Mouse (Mus musculus) retina, embryonic 14.5 days (tissue): ENCODE measurements around the gene Abcc4.

ENCODE experiments used
- DNase-seq: peaks from one replicate; pipeline ENCODE4 v3.0.0-alpha.2; 2015; ENCODE audit warnings: low spot score

The Abcc4 gene

DNA sequence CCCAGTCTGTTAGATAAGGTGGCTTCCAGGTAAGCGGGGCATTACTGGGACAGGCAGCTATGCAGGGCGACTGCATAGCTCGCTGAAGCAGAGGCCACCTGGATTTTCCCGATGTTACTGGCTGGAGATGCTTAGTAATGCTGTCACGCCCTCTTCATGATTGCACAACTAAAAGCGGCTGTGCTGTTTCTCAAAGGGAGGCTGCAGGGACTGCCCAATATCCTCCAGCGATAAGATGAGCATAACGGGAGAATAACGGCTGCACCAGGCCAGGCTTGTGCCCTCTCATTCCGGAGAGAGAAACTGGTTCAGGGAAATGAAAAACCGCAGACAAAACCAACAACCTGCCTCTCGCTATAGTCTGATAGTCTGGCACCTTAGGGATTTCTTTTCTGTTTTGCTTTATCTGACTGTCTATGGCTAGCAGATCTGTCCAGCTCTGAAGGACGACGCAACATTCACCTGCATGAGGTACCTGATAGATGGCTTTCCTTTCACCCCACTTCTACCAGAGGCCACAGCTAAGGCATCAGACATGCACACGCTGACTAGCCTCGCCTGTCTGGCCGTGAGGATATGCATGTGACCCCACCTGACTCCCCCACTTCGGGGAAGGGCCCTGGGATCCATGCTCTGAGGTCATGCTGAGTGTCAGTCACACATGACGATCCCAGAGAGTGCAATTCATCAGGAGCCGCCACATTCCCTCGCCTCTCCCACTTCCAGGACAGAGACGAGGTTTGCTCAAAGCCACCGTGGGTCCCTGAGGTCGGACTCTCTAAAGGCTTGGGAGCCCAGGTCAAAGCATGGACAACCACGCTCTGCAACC is 67.4 kb downstream of the Abcc4 start:
- no peak for DNase-seq

GRCm38 (mm10) chr14:118635493-118636183 is 70.4 kb downstream of the Abcc4 start:
- no peak for DNase-seq

DNA sequence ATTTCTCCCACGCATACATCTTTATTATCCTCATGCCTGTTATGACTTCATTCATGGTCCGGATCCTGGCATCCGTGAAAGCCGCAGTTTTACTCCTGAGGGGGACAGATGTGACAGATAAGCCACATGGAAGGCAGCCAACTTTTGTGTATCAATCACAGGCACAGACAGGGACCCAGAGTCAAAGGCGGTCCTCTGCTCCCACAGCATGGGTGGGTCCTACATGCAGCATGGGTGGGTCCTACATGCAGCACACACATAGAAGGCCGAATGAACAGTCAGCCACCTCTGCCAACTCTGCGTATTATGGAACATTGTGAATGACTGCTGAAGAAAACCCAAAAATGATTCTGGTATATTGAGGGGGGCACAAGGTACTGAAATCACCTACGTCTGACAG is 76.4 kb downstream of the Abcc4 start:
- DNase-seq: no peak

DNA sequence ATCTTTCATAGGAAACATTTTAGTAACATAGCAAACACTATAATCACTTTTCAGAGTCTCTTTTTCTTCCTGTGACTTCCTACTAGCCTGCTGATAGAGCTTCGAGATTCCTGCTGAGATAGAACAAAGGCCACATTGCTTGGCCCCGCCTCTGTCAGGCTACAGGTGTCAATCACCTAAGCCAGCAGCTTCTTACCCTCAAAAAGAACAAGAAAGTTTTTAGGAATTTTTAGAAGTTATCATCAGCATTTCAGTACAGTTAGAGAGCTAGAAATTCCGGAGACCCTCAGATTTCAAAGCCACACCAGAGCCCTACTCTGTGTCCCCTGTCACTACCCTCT is 84.6 kb downstream of the Abcc4 start:
- DNase-seq: no peak

DNA sequence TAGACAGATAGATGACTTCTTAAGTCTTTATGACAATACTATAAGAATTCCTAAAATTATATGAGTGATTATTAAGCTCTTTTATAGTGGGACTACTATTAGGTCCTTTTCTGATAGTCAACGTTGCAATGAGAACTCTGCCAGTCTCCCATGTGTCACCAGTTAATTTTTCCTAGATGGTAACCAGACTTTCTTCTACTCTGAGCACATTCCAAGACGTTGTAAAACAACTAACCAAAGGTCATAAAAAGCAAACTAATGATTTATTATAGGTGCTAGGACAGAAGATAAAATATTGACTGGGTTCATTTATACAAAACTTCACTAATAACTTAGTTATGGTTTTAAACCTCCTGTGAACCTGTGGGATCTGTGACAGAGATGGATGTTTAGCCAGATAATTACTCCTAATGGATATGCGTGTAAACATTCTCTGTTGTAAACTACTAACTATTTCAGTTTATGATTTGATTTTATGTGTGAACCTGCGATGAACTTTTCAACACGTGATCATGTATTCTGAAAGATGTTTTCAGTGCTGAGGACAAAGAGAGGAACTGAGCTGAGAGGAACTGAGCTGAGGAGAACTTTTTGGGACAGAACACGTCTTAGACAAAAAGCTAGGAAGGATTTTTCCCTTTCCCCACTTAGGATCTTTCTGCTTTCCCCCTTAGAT is 85.1 kb downstream of the Abcc4 start:
- no peak for DNase-seq

DNA sequence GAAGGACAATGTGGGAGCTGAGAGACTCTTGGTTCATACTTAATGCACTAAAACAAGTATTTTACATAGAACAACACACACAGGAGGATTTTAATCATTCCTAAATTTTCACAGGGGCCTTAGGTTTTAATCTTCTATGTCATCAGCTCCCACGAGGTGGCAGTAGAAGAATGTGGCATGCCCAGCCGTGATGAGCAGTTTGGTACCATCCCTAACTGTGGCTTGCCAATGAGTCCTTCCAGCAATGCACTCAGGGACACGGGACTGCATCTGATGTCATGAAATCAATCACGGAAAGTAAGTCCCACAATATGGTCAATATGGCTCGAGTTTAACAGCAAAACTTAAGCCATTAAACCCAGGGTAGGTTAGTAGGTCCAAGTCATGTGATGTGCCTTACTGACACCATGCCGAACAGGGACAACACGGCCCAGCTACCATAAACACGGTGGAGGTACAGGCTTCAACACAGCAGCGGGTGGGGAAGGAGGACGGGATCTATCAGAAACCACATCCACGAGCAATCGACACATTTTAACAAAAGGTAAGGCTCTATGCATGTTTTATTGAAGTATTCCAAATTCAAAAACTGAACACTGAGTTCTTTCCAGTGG is 89.2 kb downstream of the Abcc4 start:
- DNase-seq: peak; percentile 78

GRCm38 (mm10) chr14:118613734-118614133 is 92.3 kb downstream of the Abcc4 start:
- no peak for DNase-seq

DNA sequence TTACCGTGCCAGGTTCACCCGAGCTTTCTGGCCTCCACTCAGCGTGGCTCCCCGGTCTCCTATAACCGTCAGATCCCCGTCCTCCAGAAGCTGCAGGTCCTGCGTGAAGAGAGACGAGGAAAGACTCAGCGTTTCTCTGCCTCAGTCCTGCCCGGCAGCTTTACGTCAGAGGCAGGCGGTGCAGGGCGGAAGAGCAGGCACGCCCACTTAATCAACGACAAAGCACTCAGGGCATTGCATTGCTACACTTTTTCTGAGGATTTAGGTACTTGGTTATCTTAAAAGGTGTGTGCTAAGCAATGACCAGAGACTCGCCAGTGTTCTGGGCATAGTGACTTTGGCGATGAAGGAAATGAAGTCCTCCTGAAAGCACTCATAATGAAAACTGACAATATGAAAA is 94.3 kb downstream of the Abcc4 start:
- DNase-seq: no peak

DNA sequence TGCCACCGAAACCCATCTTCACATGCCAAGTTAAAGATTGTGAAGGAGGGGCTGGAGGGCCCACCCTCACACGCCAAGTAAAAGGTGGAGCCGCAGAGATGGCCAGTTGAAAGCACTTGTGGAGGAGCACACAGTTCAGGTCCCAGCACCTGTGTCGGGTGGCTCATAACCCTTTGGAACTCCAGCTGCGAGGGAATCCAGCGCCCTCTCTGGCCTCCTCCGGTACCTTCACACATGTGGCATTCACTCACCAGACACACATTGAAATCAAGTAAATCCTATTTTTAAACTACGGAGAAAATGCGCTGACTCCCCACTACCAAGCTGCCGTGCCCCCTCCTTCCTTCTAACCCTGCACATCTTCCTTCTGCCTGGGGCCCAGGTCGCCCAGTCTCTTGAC is 95.2 kb downstream of the Abcc4 start:
- no peak for DNase-seq

DNA sequence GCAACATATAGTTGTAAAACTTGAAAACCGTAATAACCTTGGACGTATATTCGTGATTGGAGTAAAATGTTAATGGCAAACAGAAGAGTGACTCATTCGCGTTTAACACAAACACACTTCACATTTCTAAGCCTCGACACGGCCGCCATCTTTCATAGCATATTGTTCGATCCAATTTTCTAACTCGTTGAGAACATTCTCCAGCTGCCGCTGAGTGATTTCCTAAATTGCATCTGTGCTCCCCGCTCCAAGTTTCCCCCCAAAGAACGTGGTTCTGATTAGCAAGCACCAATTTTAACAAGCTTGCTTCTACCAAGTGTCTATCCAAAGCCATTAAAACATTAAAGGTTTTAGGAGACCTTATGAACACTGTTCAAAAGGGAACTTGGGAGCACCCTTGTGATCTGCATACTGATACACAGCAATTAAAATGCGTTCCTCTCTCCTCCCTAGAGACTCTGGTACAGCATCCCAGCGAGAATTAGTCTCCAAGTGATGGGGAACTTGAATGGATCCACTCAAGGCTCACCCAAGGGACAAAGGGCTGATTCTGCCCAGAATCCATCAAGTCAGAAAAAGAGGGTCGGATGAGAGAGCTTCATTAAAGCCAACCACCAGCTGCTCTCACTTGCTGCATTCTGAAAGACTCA is 97.1 kb downstream of the Abcc4 start:
- DNase-seq: no peak

GRCm38 (mm10) chr14:118608317-118608716 is 97.7 kb downstream of the Abcc4 start:
- no peak for DNase-seq

GRCm38 (mm10) chr14:118606476-118606875 is 99.5 kb downstream of the Abcc4 start:
- no peak for DNase-seq

GRCm38 (mm10) chr14:118604903-118605302 is 101.1 kb downstream of the Abcc4 start:
- no peak for DNase-seq

GRCm38 (mm10) chr14:118602031-118602430 is 104.0 kb downstream of the Abcc4 start:
- no peak for DNase-seq

DNA sequence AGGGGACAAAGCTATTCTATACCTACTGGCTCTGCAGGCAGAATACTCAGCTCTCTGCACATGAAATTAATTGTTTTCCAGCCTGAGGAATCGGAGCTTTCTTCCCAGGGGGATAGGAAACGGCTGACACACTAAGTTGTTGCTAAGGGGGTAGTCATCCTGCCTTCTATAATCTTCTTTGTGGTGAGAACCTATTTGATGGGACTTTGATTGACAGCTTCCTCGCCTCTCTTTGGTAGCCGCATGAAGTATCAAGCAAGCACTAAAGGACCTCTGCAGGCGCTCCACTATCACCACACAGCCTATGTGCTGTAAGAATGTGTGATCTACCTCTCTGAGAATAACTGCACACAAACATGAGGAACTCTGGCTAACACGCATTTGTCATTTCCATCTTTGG is 105.3 kb downstream of the Abcc4 start:
- DNase-seq: no peak

GRCm38 (mm10) chr14:118598757-118599156 is 107.3 kb downstream of the Abcc4 start:
- DNase-seq: no peak

GRCm38 (mm10) chr14:118594463-118594862 is 111.6 kb downstream of the Abcc4 start:
- no peak for DNase-seq

DNA sequence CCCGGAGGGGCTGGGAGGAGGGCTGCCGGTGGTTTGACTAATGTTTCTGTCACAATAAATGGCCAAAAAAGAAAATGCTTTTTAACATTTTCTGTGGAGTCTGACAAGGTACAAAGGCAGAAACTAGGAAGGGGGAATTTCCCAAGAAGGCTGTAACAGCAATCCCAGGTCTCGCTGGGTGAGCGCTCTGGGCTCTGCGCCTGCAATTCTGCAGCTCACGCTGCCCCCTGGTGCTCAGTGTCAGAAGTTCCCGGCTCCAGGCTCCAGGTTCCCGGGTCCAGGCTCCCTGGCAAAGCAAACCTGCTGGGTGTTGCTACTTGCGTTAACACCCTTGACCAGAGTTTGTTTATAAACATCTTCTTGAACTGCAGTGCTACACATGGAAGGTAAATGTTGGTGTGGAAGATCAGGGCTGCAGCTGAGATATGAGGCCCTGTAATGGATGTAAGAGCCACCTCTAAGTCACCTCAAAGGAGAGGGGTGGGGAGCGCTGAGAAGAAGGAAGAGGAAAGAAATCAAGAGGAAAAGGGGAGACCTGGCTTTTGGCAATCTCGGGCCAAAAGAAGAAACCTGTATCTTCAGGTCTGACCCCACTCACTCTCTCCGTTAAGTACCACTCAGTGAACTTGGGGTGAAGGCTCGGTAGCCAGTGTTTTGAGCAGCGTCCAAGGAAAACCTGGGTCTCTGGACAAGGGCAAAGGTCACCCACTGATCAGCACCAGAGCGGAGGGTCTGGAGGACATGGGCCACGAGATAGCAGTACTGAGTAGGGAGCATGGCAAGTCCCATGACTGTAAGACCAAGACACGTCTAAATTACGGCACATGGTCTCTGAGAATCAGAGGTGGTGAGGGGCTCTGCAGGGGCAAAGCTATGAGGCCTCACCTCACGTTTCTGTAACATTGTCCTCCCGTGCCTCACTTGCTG is 114.3 kb downstream of the Abcc4 start:
- peak; percentile 88 for DNase-seq

DNA sequence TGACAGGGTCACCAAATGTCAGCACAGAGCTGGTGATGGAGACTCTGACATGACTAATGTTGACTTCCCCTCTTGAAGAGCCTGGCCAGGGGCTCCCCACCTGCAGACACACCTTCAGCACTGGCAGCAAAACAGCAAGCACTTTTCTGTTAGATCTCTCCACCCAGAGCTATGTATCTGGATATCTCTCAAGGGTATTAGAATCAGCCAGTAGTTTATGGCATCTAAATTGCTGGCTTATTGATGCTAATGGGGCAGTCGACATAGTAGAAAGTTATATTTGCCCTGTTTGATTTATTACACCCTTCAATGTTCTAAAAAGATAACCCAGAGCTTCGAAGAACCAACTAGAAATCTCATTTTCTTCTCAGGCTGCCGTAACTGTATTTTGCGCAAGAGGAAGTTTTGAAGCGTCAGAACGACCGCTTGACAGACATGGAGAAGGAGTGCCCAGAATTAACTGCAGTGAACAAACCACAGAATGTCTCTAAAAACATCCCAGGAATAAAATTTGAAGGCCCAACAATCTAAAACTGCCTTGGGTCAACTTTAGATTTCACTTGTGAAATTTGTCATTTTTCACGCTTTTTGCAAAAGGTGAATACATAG is 123.6 kb downstream of the Abcc4 start:
- DNase-seq: no peak

GRCm38 (mm10) chr14:118581673-118582072 is 124.3 kb downstream of the Abcc4 start:
- no peak for DNase-seq
